Mouse (Mus musculus) ES-E14 (cell line): Measurements from ENCODE around the gene Smarcd3. TPM values are rescaled to one million over a fixed set of nuclear protein-coding genes. Genes with fewer than 3 reads are reported as not detected.

Experiments
- DNase-seq: peaks from one replicate; pipeline ENCODE4 v3.0.0-alpha.2; 2013; ENCODE audit warnings: low read depth, low spot score
- H3K27ac ChIP-seq: 2 replicates; pipeline ENCODE4 v1.5.1; 2012; ENCODE audit warnings: low read depth, mild to moderate bottlenecking, low read length, moderate library complexity, mixed read lengths; ENCODE audit not compliant: poor library complexity, insufficient read depth, severe bottlenecking
- H3K36me3 ChIP-seq: 2 replicates; pipeline ENCODE4 v1.6.1; 2012; ENCODE audit warnings: mild to moderate bottlenecking, low read length, moderate library complexity, mixed read lengths; ENCODE audit not compliant: control insufficient read depth, poor library complexity, insufficient read depth, severe bottlenecking
- H3K4me1 ChIP-seq, 2 experiments: fragments of 150-350 bp in 1 of 2; sonication (generic) in 1 of 2; 2 replicates each; pipeline ENCODE4 v1.6.1; 2012; ENCODE audit warnings: low read length in 2 of 2, mild to moderate bottlenecking in 1 of 2, mixed read lengths in 1 of 2; ENCODE audit not compliant: control insufficient read depth in 2 of 2, insufficient read depth in 2 of 2, poor library complexity in 1 of 2
- H3K4me3 ChIP-seq, 2 experiments: fragments of 150-350 bp in 1 of 2; sonication (generic) in 1 of 2; 2 replicates each; pipeline ENCODE4 v1.5.1; 2012; ENCODE audit warnings: low read length in 2 of 2, low read depth in 1 of 2, mild to moderate bottlenecking in 1 of 2, mixed read lengths in 1 of 2; ENCODE audit not compliant: insufficient read depth in 1 of 2, poor library complexity in 1 of 2, severe bottlenecking in 1 of 2
- H3K9ac ChIP-seq: 2 replicates; pipeline ENCODE4 v1.6.1; 2012; ENCODE audit warnings: low read depth, mild to moderate bottlenecking, low read length, mixed read lengths; ENCODE audit not compliant: poor library complexity, insufficient read depth, severe bottlenecking
- H3K9me3 ChIP-seq: fragments of 150-350 bp; sonication (generic); 2 replicates; pipeline ENCODE4 v1.6.1; 2012; ENCODE audit warnings: low read depth, mild to moderate bottlenecking, low read length; ENCODE audit not compliant: control insufficient read depth, insufficient read depth
- CHD2 ChIP-seq: IDR thresholded peaks from 2 replicates; pipeline ENCODE4 v1.6.1; 2014; ENCODE audit warnings: mild to moderate bottlenecking, low read depth, low read length, inconsistent platforms
- HCFC1 ChIP-seq: IDR thresholded peaks from 2 replicates; pipeline ENCODE4 v1.6.1; 2012; ENCODE audit warnings: low read length, inconsistent platforms, borderline replicate concordance; ENCODE audit not compliant: insufficient read depth
- MAFK ChIP-seq: IDR thresholded peaks from 2 replicates; pipeline ENCODE4 v1.6.1; 2014; ENCODE audit warnings: mild to moderate bottlenecking, low read depth, low read length, inconsistent platforms; ENCODE audit not compliant: insufficient read depth
- ZC3H11A ChIP-seq: IDR thresholded peaks from 2 replicates; pipeline ENCODE4 v1.6.1; 2012; ENCODE audit warnings: low read depth, mild to moderate bottlenecking, inconsistent platforms, low read length, borderline replicate concordance
- ZNF384 ChIP-seq: IDR thresholded peaks from 2 replicates; pipeline ENCODE4 v1.6.1; 2012; ENCODE audit warnings: low read depth, low read length, inconsistent platforms
- in situ Hi-C, 2 experiments: fragments of 600-800 bp; cut with MboI; formaldehyde crosslinking; loops; one replicate each; pipeline ENCODE4 v1.15.1; 2025; ENCODE audit warnings: low sequenced_read_pairs in 2 of 2, inconsistent platforms in 1 of 2; ENCODE audit not compliant: unreplicated experiment in 2 of 2
- total RNA-seq: library from RNA; depleted of rRNA; stranded (reverse); fragments of 300-350 nt; gene quantifications from 2 replicates; pipeline ENCODE4 v1.2.3, GENCODE M21; 2012

The Smarcd3 gene
- total RNA-seq, 1 experiment = 4.9 TPM

- H3K27ac ChIP-seq = no peak overlapping the region
- peaks cover 6 to 23% of the 10 kb centered on the region in 2 experiments; a peak in 3 of 4 replicates for H3K4me1 ChIP-seq
- DNase-seq = no peak
- no peaks in the 10 kb centered on the region for H3K36me3 ChIP-seq
- no peak overlapping the region for H3K9ac ChIP-seq
- H3K4me3 ChIP-seq = no peak overlapping the region
- H3K9me3 ChIP-seq = no peaks in the 10 kb centered on the region
- TF ChIP-seq ZC3H11A (no peak), HCFC1 (no peak), CHD2 (no peak), MAFK (no peak), ZNF384 (no peak)
- in situ Hi-C loops = no loop called here
These were observed 28.9 kb downstream of the Smarcd3 start for GRCm38 (mm10) chr5:24595261-24595660.

- no peak for DNase-seq
- TF ChIP-seq ZC3H11A (no peak), ZNF384 (no peak), MAFK (no peak), HCFC1 (no peak), CHD2 (no peak)
- H3K4me1 ChIP-seq = peaks cover 6 to 23% of the 10 kb centered on the region in 2 experiments; a peak in 3 of 4 replicates
- peaks cover 3% of the 10 kb centered on the region; the same call in 1 of the 2 replicates for H3K36me3 ChIP-seq
- in situ Hi-C loops = no loop called here
- no peak overlapping the region for H3K9ac ChIP-seq
- H3K27ac ChIP-seq = no peak overlapping the region
- H3K9me3 ChIP-seq = no peaks in the 10 kb centered on the region
- H3K4me3 ChIP-seq = no peak overlapping the region
These were observed 29.9 kb downstream of the Smarcd3 start for GRCm38 (mm10) chr5:24594346-24594745.

- peaks cover 6 to 20% of the 10 kb centered on the region in 2 experiments; a peak in 3 of 4 replicates for H3K4me1 ChIP-seq
- no peak overlapping the region for H3K9ac ChIP-seq
- DNase-seq = no peak
- no peaks in the 10 kb centered on the region for H3K9me3 ChIP-seq
- H3K27ac ChIP-seq = no peak overlapping the region
- H3K4me3 ChIP-seq = no peak overlapping the region
- in situ Hi-C loops = no loop called here
- H3K36me3 ChIP-seq = peaks cover 7% of the 10 kb centered on the region; the same call in 1 of the 2 replicates
- TF ChIP-seq ZNF384 = no peak
- TF ChIP-seq ZC3H11A = no peak
- TF ChIP-seq CHD2 = no peak
- no peak for TF ChIP-seq HCFC1
- TF ChIP-seq MAFK = no peak
These were observed 30.3 kb downstream of the Smarcd3 start for GRCm38 (mm10) chr5:24593928-24594327.

GRCm38 (mm10) chr5:24593230-24593629 is 31.0 kb downstream of the Smarcd3 start:
- TF ChIP-seq ZC3H11A (no peak), MAFK (no peak), CHD2 (no peak), ZNF384 (no peak), HCFC1 (no peak)
- no peak overlapping the region for H3K4me3 ChIP-seq
- no peak for DNase-seq
- no peak overlapping the region for H3K9ac ChIP-seq
- in situ Hi-C loops = no loop called here
- H3K27ac ChIP-seq = no peak overlapping the region
- peaks cover 8% of the 10 kb centered on the region; the same call in 1 of the 2 replicates for H3K36me3 ChIP-seq
- H3K9me3 ChIP-seq = no peaks in the 10 kb centered on the region
- peaks cover 6 to 19% of the 10 kb centered on the region in 2 experiments; a peak in 3 of 4 replicates for H3K4me1 ChIP-seq
